Mouse (Mus musculus) MEL (cell line): ENCODE data around the gene Dagla. TPM values are rescaled to one million over a fixed set of nuclear protein-coding genes. Genes with fewer than 3 reads are reported as not detected.

Experiments
- DNase-seq: peaks from one replicate; pipeline ENCODE4 v3.0.0; 2011; ENCODE audit warnings: low read depth, low spot score
- H3K27ac ChIP-seq: 2 replicates; pipeline ENCODE4 v1.5.1; 2012; ENCODE audit warnings: low read depth, mild to moderate bottlenecking, control low read depth, low read length, moderate library complexity; ENCODE audit not compliant: control insufficient read depth
- H3K27me3 ChIP-seq, 2 experiments: fragments of 150-350 bp in 1 of 2; sonication (generic) in 1 of 2; 2 replicates each; pipeline ENCODE4 v1.6.1; 2012; ENCODE audit warnings: low read length in 2 of 2, mild to moderate bottlenecking in 2 of 2, improper control_type of control experiment in 1 of 2, moderate library complexity in 1 of 2; ENCODE audit not compliant: insufficient read depth in 2 of 2, control insufficient read depth in 1 of 2
- H3K36me3 ChIP-seq, 2 experiments: 2 replicates each; pipeline ENCODE4 v1.6.1; 2012 to 2014; ENCODE audit warnings: low read length in 2 of 2, improper control_type of control experiment in 1 of 2, inconsistent platforms in 1 of 2, mild to moderate bottlenecking in 1 of 2; ENCODE audit not compliant: insufficient read depth in 2 of 2, control insufficient read depth in 1 of 2
- H3K4me1 ChIP-seq, 2 experiments: fragments of 150-350 bp in 1 of 2; sonication (generic) in 1 of 2; 2 replicates each; pipeline ENCODE4 v1.6.1; 2012; ENCODE audit warnings: low read length in 2 of 2, improper control_type of control experiment in 1 of 2, mild to moderate bottlenecking in 1 of 2; ENCODE audit not compliant: insufficient read depth in 2 of 2, control insufficient read depth in 1 of 2
- H3K4me3 ChIP-seq, 2 experiments: fragments of 150-350 bp in 1 of 2; sonication (generic) in 1 of 2; 2 replicates each; pipeline ENCODE4 v1.5.1; 2012; ENCODE audit warnings: low read depth in 2 of 2, low read length in 2 of 2, mild to moderate bottlenecking in 2 of 2, moderate library complexity in 2 of 2, control low read depth in 1 of 2, improper control_type of control experiment in 1 of 2; ENCODE audit not compliant: control insufficient read depth in 1 of 2, insufficient read depth in 1 of 2
- H3K79me2 ChIP-seq: 2 replicates; pipeline ENCODE4 v1.6.1; 2012; ENCODE audit warnings: mild to moderate bottlenecking, low read length, moderate library complexity; ENCODE audit not compliant: control insufficient read depth, poor library complexity, insufficient read depth
- H3K9ac ChIP-seq: 2 replicates; pipeline ENCODE4 v1.6.1; 2012; ENCODE audit warnings: low read depth, mild to moderate bottlenecking, control low read depth, low read length, moderate library complexity; ENCODE audit not compliant: control insufficient read depth, poor library complexity, severe bottlenecking
- H3K9me3 ChIP-seq: fragments of 150-350 bp; sonication (generic); replicated peaks from 2 replicates; pipeline ENCODE4 v1.6.1; 2012; ENCODE audit warnings: mild to moderate bottlenecking, low read length, improper control_type of control experiment, moderate library complexity; ENCODE audit not compliant: insufficient read depth
- CHD2 ChIP-seq: IDR thresholded peaks from 2 replicates; pipeline ENCODE4 v1.6.1; 2011; ENCODE audit warnings: low read length, improper control_type of control experiment
- CTCF ChIP-seq, 3 experiments: IDR thresholded peaks in 2 of 3; conservative IDR thresholded peaks in 1 of 3; 2 replicates each; pipeline ENCODE4 v1.5.1; 2011 to 2012; ENCODE audit warnings: low read length in 3 of 3, low read depth in 2 of 3, mild to moderate bottlenecking in 2 of 3, improper control_type of control experiment in 1 of 3, inconsistent platforms in 1 of 3, mixed read lengths in 1 of 3, moderate library complexity in 1 of 3; ENCODE audit not compliant: control insufficient read depth in 1 of 3, insufficient read depth in 1 of 3, poor library complexity in 1 of 3, severe bottlenecking in 1 of 3
- E2F4 ChIP-seq: IDR thresholded peaks from 2 replicates; pipeline ENCODE4 v1.6.1; 2011; ENCODE audit warnings: low read depth, low read length, improper control_type of control experiment, borderline replicate concordance
- ELF1 ChIP-seq: IDR thresholded peaks from 2 replicates; pipeline ENCODE4 v1.6.1; 2014; ENCODE audit warnings: low read depth, mild to moderate bottlenecking, inconsistent platforms, low read length, improper control_type of control experiment, moderate library complexity
- EP300 ChIP-seq, 2 experiments: IDR thresholded peaks; 2 replicates each; pipeline ENCODE4 v1.6.1; 2011; ENCODE audit warnings: improper control_type of control experiment in 2 of 2, low read length in 2 of 2, low read depth in 1 of 2, mild to moderate bottlenecking in 1 of 2
- ETS1 ChIP-seq: IDR thresholded peaks from 2 replicates; pipeline ENCODE4 v1.6.1; 2012; ENCODE audit warnings: low read depth, mild to moderate bottlenecking, inconsistent platforms, low read length, improper control_type of control experiment, moderate library complexity
- GABPA ChIP-seq: IDR thresholded peaks from 2 replicates; pipeline ENCODE4 v1.6.1; 2012; ENCODE audit warnings: low read depth, mild to moderate bottlenecking, inconsistent platforms, low read length, improper control_type of control experiment, moderate library complexity
- GATA1 ChIP-seq: IDR thresholded peaks from 2 replicates; pipeline ENCODE4 v1.6.1; 2011; ENCODE audit warnings: low read depth, low read length, improper control_type of control experiment
- HCFC1 ChIP-seq: IDR thresholded peaks from 2 replicates; pipeline ENCODE4 v1.6.1; 2012; ENCODE audit warnings: low read depth, mild to moderate bottlenecking, inconsistent platforms, low read length, improper control_type of control experiment, moderate library complexity
- MAX ChIP-seq: IDR thresholded peaks from 2 replicates; pipeline ENCODE4 v1.6.1; 2011; ENCODE audit warnings: low read length, improper control_type of control experiment
- MEF2A ChIP-seq: IDR thresholded peaks from 2 replicates; pipeline ENCODE4 v1.6.1; 2014; ENCODE audit warnings: low read depth, mild to moderate bottlenecking, inconsistent platforms, low read length, improper control_type of control experiment; ENCODE audit not compliant: poor library complexity, insufficient replicate concordance, severe bottlenecking; ENCODE audit errors: extremely low read depth
- MYB ChIP-seq: IDR thresholded peaks from 2 replicates; pipeline ENCODE4 v1.6.1; 2011; ENCODE audit warnings: mild to moderate bottlenecking, low read depth, low read length, improper control_type of control experiment
- MYC ChIP-seq: IDR thresholded peaks from 2 replicates; pipeline ENCODE4 v1.6.1; 2011; ENCODE audit warnings: low read depth, mild to moderate bottlenecking, low read length, improper control_type of control experiment, moderate library complexity
- NELFE ChIP-seq: IDR thresholded peaks from 2 replicates; pipeline ENCODE4 v1.6.1; 2011; ENCODE audit warnings: low read depth, low read length, improper control_type of control experiment
- POLR2A ChIP-seq, 2 experiments: IDR thresholded peaks; 2 replicates each; pipeline ENCODE4 v1.6.1; 2011 to 2012; ENCODE audit warnings: low read length in 2 of 2, mild to moderate bottlenecking in 2 of 2, control low read depth in 1 of 2, improper control_type of control experiment in 1 of 2, low read depth in 1 of 2, moderate library complexity in 1 of 2; ENCODE audit not compliant: control insufficient read depth in 1 of 2, insufficient read depth in 1 of 2, poor library complexity in 1 of 2
- RCOR1 ChIP-seq: IDR thresholded peaks from 2 replicates; pipeline ENCODE4 v1.6.1; 2012; ENCODE audit warnings: low read depth, mild to moderate bottlenecking, inconsistent platforms, low read length, improper control_type of control experiment
- SMC3 ChIP-seq: IDR thresholded peaks from 2 replicates; pipeline ENCODE4 v1.6.1; 2011; ENCODE audit warnings: low read depth, low read length, improper control_type of control experiment
- TAL1 ChIP-seq: IDR thresholded peaks from 2 replicates; pipeline ENCODE4 v1.6.1; 2012; ENCODE audit warnings: mild to moderate bottlenecking, inconsistent platforms, low read length, moderate library complexity, mixed read lengths
- TBP ChIP-seq: IDR thresholded peaks from 2 replicates; pipeline ENCODE4 v1.8.0; 2011; ENCODE audit warnings: low read depth, low read length, improper control_type of control experiment
- USF1 ChIP-seq: IDR thresholded peaks from 2 replicates; pipeline ENCODE4 v1.6.1; 2014; ENCODE audit warnings: low read depth, mild to moderate bottlenecking, inconsistent platforms, low read length, improper control_type of control experiment, moderate library complexity
- USF2 ChIP-seq, 2 experiments: IDR thresholded peaks; 2 replicates each; pipeline ENCODE4 v1.6.1; 2011 to 2012; ENCODE audit warnings: improper control_type of control experiment in 2 of 2, low read length in 2 of 2, borderline replicate concordance in 1 of 2, inconsistent platforms in 1 of 2, low read depth in 1 of 2, mild to moderate bottlenecking in 1 of 2; ENCODE audit not compliant: insufficient read depth in 1 of 2
- ZC3H11A ChIP-seq: IDR thresholded peaks from 2 replicates; pipeline ENCODE4 v1.6.1; 2012; ENCODE audit warnings: low read depth, mild to moderate bottlenecking, inconsistent platforms, low read length, improper control_type of control experiment
- ZKSCAN1 ChIP-seq: IDR thresholded peaks from 2 replicates; pipeline ENCODE4 v1.6.1; 2012; ENCODE audit warnings: low read depth, mild to moderate bottlenecking, inconsistent platforms, low read length, improper control_type of control experiment, moderate library complexity
- ZNF384 ChIP-seq: IDR thresholded peaks from 2 replicates; pipeline ENCODE4 v1.6.1; 2012; ENCODE audit warnings: low read depth, mild to moderate bottlenecking, inconsistent platforms, low read length, improper control_type of control experiment
- polyA plus RNA-seq, 2 experiments: library from polyadenylated mRNA; stranded (reverse) in 1 of 2; unstranded in 1 of 2; fragments of >175 nt in 1 of 2; fragments of >200 nt in 1 of 2; gene quantifications; 2 replicates each; pipeline versions ENCODE4 v1.2.1 to v1.2.4; 2012; ENCODE audit warnings: low replicate concordance in 2 of 2, low read depth in 1 of 2; ENCODE audit not compliant: insufficient read length in 2 of 2, insufficient read depth in 1 of 2, missing spikeins in 1 of 2
- total RNA-seq: library from RNA; depleted of rRNA; stranded (reverse); fragments of 300-350 nt; gene quantifications from 2 replicates; pipeline ENCODE4 v1.2.3, GENCODE M21; 2012

Dagla gene
- total and polyA plus RNA-seq, 3 experiments, result not detected

GRCm38 (mm10) chr19:10302852-10303251, 1.8 kb downstream of the Dagla start:
- DNase-seq, result no peak
- Histone ChIP-seq H3K27me3 (peaks cover 0 to 2% of the 10 kb centered on the region in 2 experiments; a peak in 2 of 4 replicates), H3K9ac (no peak overlapping the region), H3K4me1 (no peaks in the 10 kb centered on the region), H3K27ac (no peak overlapping the region), H3K79me2 (no peaks in the 10 kb centered on the region), H3K4me3 (no peak overlapping the region), H3K36me3 (no peaks in the 10 kb centered on the region), H3K9me3 (no peaks in the 10 kb centered on the region)
- no peak for TF ChIP-seq MYC
- no peak for TF ChIP-seq ZC3H11A
- no peak for TF ChIP-seq TBP
- TF ChIP-seq NELFE, result no peak
- TF ChIP-seq ELF1, result no peak
- TF ChIP-seq USF2 (IDR thresholded peaks at IDR 0.05; ENCODE audit: borderline replicate concordance in 1 of 2, insufficient read depth in 1 of 2, low read depth in 1 of 2, low read length in 2 of 2), result no peak
- TF ChIP-seq MAX, result no peak
- no peak for TF ChIP-seq ETS1
- no peak for TF ChIP-seq EP300 (IDR thresholded peaks at IDR 0.05; ENCODE audit: low read depth in 1 of 2, low read length in 2 of 2)

GRCm38 (mm10) chr19:10301866-10302356, 2.8 kb downstream of the Dagla start:
- H3K4me3 ChIP-seq, result no peak overlapping the region
- no peaks in the 10 kb centered on the region for H3K4me1 ChIP-seq
- peaks cover 0 to 2% of the 10 kb centered on the region in 2 experiments; a peak in 2 of 4 replicates for H3K27me3 ChIP-seq
- TF ChIP-seq HCFC1, result no peak
- no peak for TF ChIP-seq SMC3
- TF ChIP-seq MAX, result no peak
- no peak for TF ChIP-seq ZNF384
- TF ChIP-seq ELF1, result no peak
- TF ChIP-seq ETS1, result no peak
- TF ChIP-seq GATA1, result no peak
- TF ChIP-seq NELFE, result no peak
- TF ChIP-seq ZC3H11A, result no peak
- no peak for TF ChIP-seq CTCF (IDR thresholded peaks at IDR 0.05 in 2 of 3, conservative IDR thresholded peaks at IDR 0.05 in 1 of 3; ENCODE audit: control insufficient read depth in 1 of 3, insufficient read depth in 1 of 3, low read depth in 2 of 3, low read length in 3 of 3, poor library complexity in 1 of 3, severe bottlenecking in 1 of 3)
- no peak for TF ChIP-seq TBP
- TF ChIP-seq, all 39 proteins: peak for 0
- H3K27ac ChIP-seq, result no peak overlapping the region
- DNase-seq, result no peak
- no peak overlapping the region for H3K9ac ChIP-seq
- no peaks in the 10 kb centered on the region for H3K9me3 ChIP-seq
- no peaks in the 10 kb centered on the region for H3K79me2 ChIP-seq
- no peaks in the 10 kb centered on the region for H3K36me3 ChIP-seq

- no peaks in the 10 kb centered on the region for H3K36me3 ChIP-seq
Observed at GRCm38 (mm10) chr19:10301263-10301662, 3.4 kb downstream of the Dagla start.

More at GRCm38 (mm10) chr19:10301263-10301662, 3.4 kb downstream of the Dagla start:
- no peak overlapping the region for H3K27ac ChIP-seq
- no peak for DNase-seq
- H3K9ac ChIP-seq, result no peak overlapping the region
- peaks cover 0 to 2% of the 10 kb centered on the region in 2 experiments; a peak in 1 of 4 replicates for H3K27me3 ChIP-seq
- H3K4me3 ChIP-seq, result no peak overlapping the region
- H3K4me1 ChIP-seq, result no peaks in the 10 kb centered on the region
- no peaks in the 10 kb centered on the region for H3K9me3 ChIP-seq
- no peaks in the 10 kb centered on the region for H3K79me2 ChIP-seq
- TF ChIP-seq RCOR1 (no peak), MEF2A (no peak), GABPA (no peak), TAL1 (no peak), MYC (no peak), E2F4 (no peak), HCFC1 (no peak), SMC3 (no peak), ZKSCAN1 (no peak), USF1 (no peak), EP300 (IDR thresholded peaks at IDR 0.05; ENCODE audit: low read depth in 1 of 2, low read length in 2 of 2) (no peak), CHD2 (no peak), ZNF384 (no peak), POLR2A (IDR thresholded peaks at IDR 0.05; ENCODE audit: control insufficient read depth in 1 of 2, insufficient read depth in 1 of 2, low read depth in 1 of 2, low read length in 2 of 2, poor library complexity in 1 of 2) (no peak), GATA1 (no peak), MYB (no peak), ETS1 (no peak)
- TF ChIP-seq, all 39 proteins: peak for 0
